Mouse (Mus musculus) heart, embryonic 10.5 days (tissue): ENCODE measurements around the gene 2310061I04Rik. TPM values are rescaled to one million over a fixed set of nuclear protein-coding genes. Genes with fewer than 3 reads are reported as not detected.

ENCODE experiments used
- DNase-seq: peaks from one replicate; pipeline ENCODE4 v3.0.0-alpha.2; 2017; ENCODE audit warnings: low spot score
- H3K27ac ChIP-seq: fragments of 300-500 bp; sonication (generic); 2 replicates; pipeline ENCODE4 v1.5.1; 2016; ENCODE audit warnings: mild to moderate bottlenecking
- H3K27me3 ChIP-seq: fragments of 300-500 bp; sonication (generic); 2 replicates; pipeline ENCODE4 v1.6.1; 2016; ENCODE audit warnings: mild to moderate bottlenecking; ENCODE audit not compliant: poor library complexity, insufficient read depth, severe bottlenecking
- H3K36me3 ChIP-seq: fragments of 300-500 bp; sonication (generic); 2 replicates; pipeline ENCODE4 v1.6.1; 2016; ENCODE audit warnings: mild to moderate bottlenecking, moderate library complexity
- H3K4me1 ChIP-seq: fragments of 300-500 bp; sonication (generic); 2 replicates; pipeline ENCODE4 v1.6.1; 2016; ENCODE audit warnings: mild to moderate bottlenecking
- H3K4me3 ChIP-seq: fragments of 300-500 bp; sonication (generic); 2 replicates; pipeline ENCODE4 v1.5.1; 2016; ENCODE audit warnings: mild to moderate bottlenecking, moderate library complexity
- H3K9me3 ChIP-seq: fragments of 300-500 bp; sonication (generic); 2 replicates; pipeline ENCODE4 v1.6.1; 2016; ENCODE audit warnings: mild to moderate bottlenecking, moderate library complexity
- WGBS: fragments of 180-500 bp; shearing (Covaris S2); methylation state at CpG from one replicate; pipeline ENCODE4 v1.1.7; 2016; 5-methylcytosine and 5-hydroxymethylcytosine counted together
- polyA plus RNA-seq: library from polyadenylated mRNA; unstranded; fragments of >200 nt; fragmentation: Nextera tagmentation; extraction: Ambion mirVana; gene quantifications from 2 replicates; pipeline ENCODE4 v1.2.1, GENCODE M21; 2016

2310061I04Rik gene
- polyA plus RNA-seq, 1 experiment from 2014 or later, result 26.7 TPM

DNA sequence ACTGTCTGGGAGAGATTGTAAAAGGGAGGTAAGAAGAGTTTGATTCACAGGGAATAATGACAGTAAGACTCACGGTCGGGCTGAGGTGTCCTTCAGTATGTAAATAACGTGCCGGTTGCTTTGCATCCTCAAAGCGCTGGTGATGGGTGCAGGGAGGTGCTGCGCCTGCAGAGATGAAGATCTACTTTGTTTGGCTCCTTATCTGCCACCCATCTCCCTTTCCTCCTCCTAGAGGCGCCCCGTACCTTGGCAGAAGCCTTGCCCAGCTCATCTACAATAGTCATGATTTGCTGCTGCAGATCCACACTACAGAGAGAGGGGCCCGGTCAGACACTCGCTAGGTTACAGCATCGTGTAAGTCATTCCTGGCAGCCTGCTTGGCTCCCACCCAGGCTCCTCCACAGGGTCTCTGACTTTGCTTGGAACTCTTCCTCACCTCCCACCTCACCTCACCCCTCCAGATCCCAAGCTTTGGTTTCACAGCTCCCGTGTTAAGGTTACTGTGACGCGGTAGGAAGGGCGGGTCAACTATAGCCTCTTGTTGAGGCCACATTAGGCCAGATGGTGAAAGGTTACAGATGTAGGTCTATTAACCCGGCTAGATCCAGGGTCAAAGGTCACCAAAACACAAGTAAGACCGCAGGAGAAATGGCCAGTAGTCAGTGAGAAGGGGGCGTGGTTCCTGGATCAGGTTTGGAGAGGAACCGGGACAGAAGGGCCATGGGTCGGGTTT, 12.1 kb upstream of the 2310061I04Rik start:
- H3K27me3 ChIP-seq, result no peaks in the 10 kb centered on the region
- peak overlapping the region; percentile 88 for H3K4me3 ChIP-seq
- no peaks in the 10 kb centered on the region for H3K9me3 ChIP-seq
- 24% methylated on average over 20 of the region's 20 CpGs for WGBS
- peak overlapping the region; percentile 93 for H3K27ac ChIP-seq
- DNase-seq, result no peak
- peaks cover 67% of the 10 kb centered on the region for H3K36me3 ChIP-seq
- H3K4me1 ChIP-seq, result peaks cover 18% of the 10 kb centered on the region

GRCm38 (mm10) chr17:35907609-35908008, 10.4 kb upstream of the 2310061I04Rik start:
- 86% methylated on average over 2 of the region's 2 CpGs for WGBS
- Histone ChIP-seq H3K27me3 (no peaks in the 10 kb centered on the region), H3K4me3 (no peak overlapping the region), H3K4me1 (peaks cover 18% of the 10 kb centered on the region), H3K9me3 (no peaks in the 10 kb centered on the region), H3K27ac (no peak overlapping the region), H3K36me3 (peaks cover 65% of the 10 kb centered on the region)
- no peak for DNase-seq

DNA sequence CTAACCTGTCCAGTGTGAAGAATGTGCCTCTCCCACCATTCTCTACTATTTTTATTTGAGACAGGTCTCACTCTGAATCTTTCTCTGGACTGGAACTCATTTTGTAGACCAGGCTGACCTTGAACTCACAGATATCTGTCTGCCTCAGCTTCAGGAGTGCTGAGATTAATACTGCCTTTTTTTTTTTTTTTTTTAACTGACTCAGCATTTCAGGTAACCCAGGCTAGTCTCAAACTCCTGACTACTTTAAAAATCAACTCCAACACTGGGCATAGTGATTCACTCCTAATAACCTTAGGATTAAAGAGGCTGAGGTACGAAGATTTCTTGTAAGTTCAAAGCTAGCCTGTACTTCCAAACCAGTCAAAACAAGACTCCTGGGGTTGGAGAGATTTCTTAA, 8.4 kb upstream of the 2310061I04Rik start:
- no peaks in the 10 kb centered on the region for H3K9me3 ChIP-seq
- no peaks in the 10 kb centered on the region for H3K27me3 ChIP-seq
- DNase-seq, result no peak
- H3K36me3 ChIP-seq, result peaks cover 64% of the 10 kb centered on the region
- no peak overlapping the region for H3K4me3 ChIP-seq
- no peak overlapping the region for H3K27ac ChIP-seq
- H3K4me1 ChIP-seq, result peaks cover 18% of the 10 kb centered on the region
- WGBS, result 91% methylated on average over 1 of the region's 1 CpGs

GRCm38 (mm10) chr17:35903992-35904355, 6.7 kb upstream of the 2310061I04Rik start:
- H3K4me1 ChIP-seq, result peaks cover 8% of the 10 kb centered on the region
- H3K9me3 ChIP-seq, result no peaks in the 10 kb centered on the region
- no peaks in the 10 kb centered on the region for H3K27me3 ChIP-seq
- no peak overlapping the region for H3K27ac ChIP-seq
- DNase-seq, result no peak
- WGBS, result 77% methylated on average over 4 of the region's 4 CpGs
- H3K36me3 ChIP-seq, result peaks cover 80% of the 10 kb centered on the region
- no peak overlapping the region for H3K4me3 ChIP-seq

DNA sequence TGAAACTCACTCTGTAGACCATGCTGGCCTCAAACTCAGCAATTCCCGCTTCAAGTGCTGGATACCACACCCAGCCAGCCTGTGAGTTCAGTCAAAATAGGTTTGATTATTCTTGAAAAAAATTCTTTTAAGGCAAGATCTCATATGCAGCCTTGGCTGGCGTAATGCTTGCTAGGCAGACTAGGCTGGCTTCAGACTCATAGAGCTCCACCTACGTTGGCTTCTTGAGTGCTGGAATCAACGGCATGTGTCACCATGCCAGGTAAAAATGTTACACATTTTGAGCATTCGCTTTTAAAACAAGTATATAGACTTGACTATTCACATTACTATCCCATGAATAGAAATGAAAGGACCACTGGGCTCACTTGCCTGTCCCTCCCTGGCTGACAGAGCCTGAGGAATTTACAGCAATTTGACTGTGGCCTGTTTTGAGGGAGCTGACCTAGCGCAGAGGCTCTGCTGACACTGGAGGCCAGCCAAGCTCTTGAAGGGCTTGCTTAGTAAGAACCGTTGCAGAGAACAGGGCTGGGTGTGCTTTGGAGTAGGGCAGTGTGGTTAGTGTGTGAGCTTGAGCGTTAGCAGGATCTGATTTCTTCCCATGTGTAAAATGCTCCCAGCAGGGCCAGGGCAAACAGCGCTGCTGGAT, 6.2 kb upstream of the 2310061I04Rik start:
- Histone ChIP-seq H3K4me3 (no peak overlapping the region), H3K27me3 (no peaks in the 10 kb centered on the region), H3K4me1 (peaks cover 3% of the 10 kb centered on the region; the same call in 1 of the 2 replicates), H3K36me3 (peaks cover 80% of the 10 kb centered on the region), H3K27ac (no peak overlapping the region), H3K9me3 (no peaks in the 10 kb centered on the region)
- WGBS, result 85% methylated on average over 9 of the region's 9 CpGs
- DNase-seq, result no peak

DNA sequence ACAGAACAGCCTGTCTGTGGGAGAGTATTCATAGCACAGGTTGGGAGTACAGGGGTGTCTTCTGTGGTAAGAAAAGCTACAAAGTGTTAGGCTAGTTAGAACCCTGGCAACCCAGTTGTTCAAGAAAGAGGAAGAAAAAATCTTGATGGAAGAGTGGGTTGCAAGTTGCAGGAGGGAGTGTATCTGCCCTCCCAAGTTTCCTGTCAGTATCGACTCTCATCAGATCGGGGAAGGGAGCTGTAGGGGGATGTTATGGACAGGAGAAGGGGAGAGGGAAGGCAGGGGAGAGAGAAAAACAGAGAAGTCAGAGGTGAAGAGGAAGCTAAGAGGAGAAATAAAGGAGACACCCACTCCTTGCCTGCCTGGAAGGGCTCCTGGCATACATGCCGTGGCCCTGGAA, 3.4 kb upstream of the 2310061I04Rik start:
- 69% methylated on average over 3 of the region's 3 CpGs for WGBS
- peaks cover 57% of the 10 kb centered on the region for H3K36me3 ChIP-seq
- DNase-seq, result no peak
- H3K4me3 ChIP-seq, result no peak overlapping the region
- H3K4me1 ChIP-seq, result peaks cover 17% of the 10 kb centered on the region
- no peak overlapping the region for H3K27ac ChIP-seq
- no peaks in the 10 kb centered on the region for H3K9me3 ChIP-seq
- H3K27me3 ChIP-seq, result no peaks in the 10 kb centered on the region

DNA sequence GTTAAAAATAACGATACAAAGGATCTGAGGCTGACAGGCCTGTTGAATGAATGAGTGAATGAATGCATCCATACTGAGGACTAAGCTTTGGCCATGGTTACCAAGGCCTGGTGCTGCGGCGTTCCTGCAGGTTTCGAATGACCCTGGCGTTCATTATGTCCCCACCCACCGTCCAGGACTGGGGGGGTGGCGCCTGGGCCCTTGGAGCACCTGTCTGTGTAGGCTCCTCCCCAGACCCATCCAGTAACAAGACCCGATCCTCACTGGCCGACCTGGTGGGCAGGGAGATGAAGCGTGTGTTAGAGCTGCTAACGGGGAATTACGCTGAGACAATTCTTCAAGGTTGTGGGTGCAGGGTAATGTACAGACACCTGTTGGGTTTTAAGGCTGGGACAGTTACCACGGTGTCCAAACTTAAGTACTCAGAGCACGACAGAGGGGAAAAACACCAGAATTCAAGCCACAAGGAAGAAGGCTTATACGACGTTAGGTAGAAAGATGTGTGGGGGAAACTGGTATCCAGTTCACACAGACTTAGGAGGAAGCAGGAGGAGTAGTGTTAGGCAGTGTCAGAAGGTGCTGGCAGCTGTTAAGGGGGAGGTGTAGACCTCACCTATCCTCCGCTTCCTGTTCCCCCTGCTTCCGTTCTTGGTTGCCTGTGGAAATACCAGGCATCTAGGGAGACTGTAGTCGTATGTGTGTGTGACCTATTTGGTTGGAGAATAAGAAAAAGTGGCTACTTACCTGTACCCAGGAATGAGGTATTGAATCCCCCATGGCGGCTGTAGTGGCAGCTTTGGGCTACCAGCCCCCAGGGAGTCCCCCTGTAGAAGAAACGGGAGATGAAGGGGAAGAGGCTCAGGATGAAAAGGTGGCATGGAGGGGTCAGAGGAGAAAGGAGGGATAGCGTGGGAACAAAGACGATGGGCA, 678 bp upstream of the 2310061I04Rik start:
- WGBS, result 40% methylated on average over 23 of the region's 23 CpGs
- Histone ChIP-seq H3K9me3 (no peaks in the 10 kb centered on the region), H3K4me1 (peaks cover 18% of the 10 kb centered on the region), H3K36me3 (peaks cover 57% of the 10 kb centered on the region), H3K27me3 (no peaks in the 10 kb centered on the region), H3K27ac (peak overlapping the region; percentile 98), H3K4me3 (peak overlapping the region; percentile 75)
- peak; percentile 83 for DNase-seq

DNA sequence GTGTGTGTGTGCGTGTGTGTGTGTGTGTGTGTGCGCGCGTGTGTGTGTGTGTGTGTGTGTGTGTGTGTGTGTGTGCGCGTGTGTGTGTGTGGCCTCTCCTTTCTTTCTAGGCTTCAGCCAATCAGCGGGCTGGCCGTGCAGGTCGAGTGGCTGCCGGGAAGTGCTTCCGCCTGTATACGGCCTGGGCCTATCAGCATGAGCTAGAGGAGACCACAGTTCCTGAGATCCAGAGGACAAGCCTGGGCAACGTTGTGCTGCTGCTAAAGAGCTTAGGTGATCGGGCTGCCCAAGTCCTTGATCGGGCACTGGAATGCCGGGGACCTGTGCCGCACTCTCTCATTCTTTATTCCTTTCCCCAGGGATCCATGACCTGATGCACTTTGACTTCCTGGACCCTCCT, 9.5 kb downstream of the 2310061I04Rik start:
- Histone ChIP-seq H3K27ac (no peak overlapping the region), H3K9me3 (no peaks in the 10 kb centered on the region), H3K4me1 (no peaks in the 10 kb centered on the region), H3K4me3 (no peak overlapping the region), H3K36me3 (peaks cover 99% of the 10 kb centered on the region), H3K27me3 (no peaks in the 10 kb centered on the region)
- DNase-seq, result no peak
- 87% methylated on average over 14 of the region's 17 CpGs for WGBS

GRCm38 (mm10) chr17:35883777-35884176, 13.5 kb downstream of the 2310061I04Rik start:
- Histone ChIP-seq H3K9me3 (no peaks in the 10 kb centered on the region), H3K27me3 (no peaks in the 10 kb centered on the region), H3K4me1 (peaks cover 12% of the 10 kb centered on the region), H3K4me3 (no peak overlapping the region), H3K27ac (no peak overlapping the region), H3K36me3 (peaks cover 74% of the 10 kb centered on the region)
- 94% methylated on average over 14 of the region's 14 CpGs for WGBS
- DNase-seq, result no peak

GRCm38 (mm10) chr17:35882924-35883323, 14.3 kb downstream of the 2310061I04Rik start:
- WGBS, result 92% methylated on average over 17 of the region's 17 CpGs
- H3K36me3 ChIP-seq, result peaks cover 65% of the 10 kb centered on the region

GRCm38 (mm10) chr17:35879245-35880057, 17.8 kb downstream of the 2310061I04Rik start, which contains the start of gene Dhx16:
Gene Dhx16, plus strand, starts transcription at chr17:35879819.
- Histone ChIP-seq H3K4me3 (peak within 1 kb of the TSS; percentile 99), H3K27ac (peak within 1 kb of the TSS; percentile 86), H3K27me3 (no peaks in the 10 kb centered on the region), H3K36me3 (peaks cover 47% of the 10 kb centered on the region), H3K9me3 (no peaks in the 10 kb centered on the region), H3K4me1 (peaks cover 16% of the 10 kb centered on the region)
- DNase-seq, result peak; percentile 98
- WGBS, result 6% methylated on average over 66 of the region's 66 CpGs

More at GRCm38 (mm10) chr17:35882924-35883323, 14.3 kb downstream of the 2310061I04Rik start:
- H3K27me3 ChIP-seq, result no peaks in the 10 kb centered on the region
- peak overlapping the region; percentile 12; the same call in 1 of the 2 replicates for H3K4me3 ChIP-seq
- H3K4me1 ChIP-seq, result peaks cover 12% of the 10 kb centered on the region
- no peak for DNase-seq
- no peaks in the 10 kb centered on the region for H3K9me3 ChIP-seq
- H3K27ac ChIP-seq, result no peak overlapping the region

DNA sequence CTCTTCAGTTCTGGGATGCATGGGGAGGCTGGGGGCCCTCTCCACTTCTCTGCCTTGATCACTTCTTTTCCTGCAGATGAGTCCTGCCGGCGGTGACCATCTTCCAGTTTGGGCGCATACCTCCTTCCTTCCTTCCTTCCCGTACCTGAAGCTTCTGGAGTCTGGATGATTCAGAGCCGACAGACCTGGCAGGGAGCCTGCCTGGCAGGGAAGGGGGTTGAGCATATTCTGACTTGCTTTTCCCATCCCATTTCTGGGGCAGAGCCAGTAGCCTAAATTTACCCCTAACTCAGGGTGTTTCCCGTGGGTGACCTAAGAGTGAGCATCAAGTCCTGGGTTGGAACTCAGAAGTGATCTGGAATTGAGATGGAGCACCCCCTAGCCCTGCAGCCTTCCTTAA, 22.5 kb downstream of the 2310061I04Rik start:
- WGBS, result 86% methylated on average over 6 of the region's 6 CpGs
- H3K4me1 ChIP-seq, result peaks cover 37% of the 10 kb centered on the region
- H3K4me3 ChIP-seq, result no peak overlapping the region; the same call in 1 of the 2 replicates
- no peaks in the 10 kb centered on the region for H3K9me3 ChIP-seq
- H3K27me3 ChIP-seq, result no peaks in the 10 kb centered on the region
- H3K36me3 ChIP-seq, result peaks cover 51% of the 10 kb centered on the region
- no peak overlapping the region for H3K27ac ChIP-seq
- no peak for DNase-seq
